Mouse (Mus musculus) kidney, postnatal 36 days (tissue): ENCODE measurements around the gene Agbl3.

Experiments
- DNase-seq, 2 experiments: peaks; one replicate each; pipeline ENCODE4 v3.0.0; 2021 to 2022; ENCODE audit warnings: mixed read lengths in 2 of 2

The Agbl3 gene

GRCm38 (mm10) chr6:34780231-34780942, at the start of gene Agbl3:
TSS of gene Agbl3 (plus strand) at chr6:34780432.
- peak; percentile 96 to 99 for DNase-seq

GRCm38 (mm10) chr6:34731007-34731406, 49.2 kb upstream of the Agbl3 start:
- peak in 1 of 2 experiments; percentile 44 for DNase-seq

DNA sequence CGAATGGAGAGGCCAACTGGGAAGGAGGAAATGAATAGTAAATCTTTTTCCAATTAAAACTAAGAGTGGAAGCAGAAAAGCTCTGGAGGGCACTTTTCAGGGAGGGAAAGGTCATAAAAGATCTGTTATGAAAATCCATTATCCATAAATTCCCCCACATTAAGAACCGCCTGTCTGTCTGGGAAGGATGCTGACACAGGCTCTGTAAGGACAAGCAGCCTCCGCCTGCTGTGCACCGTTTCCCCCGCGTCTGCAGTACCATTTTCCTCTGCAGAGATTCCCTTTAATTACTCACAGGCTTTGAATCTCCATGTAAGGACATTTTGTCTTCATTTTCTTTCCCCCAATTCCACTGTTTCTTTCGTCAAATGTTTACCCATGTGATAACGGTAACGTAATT, 48.7 kb upstream of the Agbl3 start:
- no peak for DNase-seq

DNA sequence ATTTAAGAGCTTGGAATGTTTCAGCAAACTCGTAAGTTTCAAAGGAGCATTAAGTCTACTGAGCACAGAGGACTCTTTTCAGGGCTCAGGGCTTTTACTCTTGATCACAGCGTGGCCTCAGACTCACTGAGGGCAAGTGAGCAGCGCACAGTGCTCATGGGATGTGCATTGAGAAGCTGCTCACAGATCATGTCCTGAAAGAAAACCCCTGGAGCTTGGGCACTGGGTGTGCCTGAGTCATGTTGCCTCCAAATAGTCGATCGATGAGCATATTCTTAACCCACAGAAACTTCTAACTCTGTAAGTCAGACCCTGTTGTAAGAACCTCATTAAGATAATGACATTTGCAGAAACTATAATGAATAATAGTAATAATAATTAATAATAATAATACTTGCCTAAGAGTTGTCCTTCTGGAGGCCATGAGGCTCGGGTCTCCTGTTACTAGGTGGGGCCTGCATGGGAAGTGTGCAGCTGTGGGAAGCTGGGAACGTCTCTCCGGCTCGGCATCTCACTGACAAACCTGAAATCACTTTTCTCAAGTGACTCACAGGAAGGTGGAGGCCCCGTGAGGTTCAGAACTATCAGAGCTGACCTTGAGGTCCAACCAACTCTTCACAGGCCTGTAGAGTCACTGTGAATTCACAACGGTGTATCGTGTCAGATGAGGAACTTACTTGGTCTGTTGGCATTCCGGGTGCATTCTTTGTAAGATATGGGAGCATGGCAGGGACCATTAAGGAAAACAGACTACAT, 45.1 kb upstream of the Agbl3 start:
- no peak for DNase-seq

DNA sequence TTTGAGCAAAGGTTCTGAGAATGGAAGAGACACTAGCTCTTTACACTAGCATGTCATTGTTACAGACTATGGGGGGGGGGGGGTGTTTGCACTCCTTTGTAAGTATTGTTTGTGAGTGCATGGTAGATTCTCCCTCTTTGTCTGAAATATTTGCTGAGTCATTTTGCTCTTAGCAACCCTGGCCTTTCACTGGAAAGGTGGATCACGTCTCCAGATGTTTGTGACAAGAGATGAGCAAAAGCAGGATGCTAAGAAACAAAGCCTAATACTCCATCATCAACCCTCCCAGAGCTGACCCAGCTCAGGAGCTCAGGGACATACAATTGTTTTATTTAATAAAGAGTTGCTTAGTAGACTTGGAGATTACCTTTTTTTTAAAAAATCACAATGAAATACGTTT, 43.3 kb upstream of the Agbl3 start:
- DNase-seq, result no peak

DNA sequence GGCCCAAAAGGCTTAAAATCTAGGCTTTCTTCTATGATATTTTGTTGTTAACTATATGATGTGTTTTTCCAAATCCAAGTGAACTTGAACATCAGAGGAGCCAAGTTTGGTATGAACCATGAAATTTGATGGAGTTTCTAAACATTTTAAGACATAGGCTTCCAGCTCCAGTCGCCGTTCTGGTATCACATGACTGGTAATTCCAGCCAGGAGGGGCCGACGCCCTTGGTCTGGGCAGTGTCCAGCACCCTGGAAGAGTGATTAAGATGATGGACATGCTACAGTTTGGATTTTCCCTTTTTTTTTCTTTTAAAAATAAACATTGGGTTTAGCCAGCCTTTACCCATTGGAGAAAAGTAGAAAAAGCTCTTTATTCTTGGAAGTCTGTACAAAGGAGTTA, 36.3 kb upstream of the Agbl3 start:
- no peak for DNase-seq

- no peak for DNase-seq
Measured at GRCm38 (mm10) chr6:34747846-34748245, 32.4 kb upstream of the Agbl3 start.

- no peak for DNase-seq
Measured at GRCm38 (mm10) chr6:34748566-34748965, 31.7 kb upstream of the Agbl3 start.

GRCm38 (mm10) chr6:34749526-34749925, 30.7 kb upstream of the Agbl3 start:
- peak in 1 of 2 experiments; percentile 29 for DNase-seq

DNA sequence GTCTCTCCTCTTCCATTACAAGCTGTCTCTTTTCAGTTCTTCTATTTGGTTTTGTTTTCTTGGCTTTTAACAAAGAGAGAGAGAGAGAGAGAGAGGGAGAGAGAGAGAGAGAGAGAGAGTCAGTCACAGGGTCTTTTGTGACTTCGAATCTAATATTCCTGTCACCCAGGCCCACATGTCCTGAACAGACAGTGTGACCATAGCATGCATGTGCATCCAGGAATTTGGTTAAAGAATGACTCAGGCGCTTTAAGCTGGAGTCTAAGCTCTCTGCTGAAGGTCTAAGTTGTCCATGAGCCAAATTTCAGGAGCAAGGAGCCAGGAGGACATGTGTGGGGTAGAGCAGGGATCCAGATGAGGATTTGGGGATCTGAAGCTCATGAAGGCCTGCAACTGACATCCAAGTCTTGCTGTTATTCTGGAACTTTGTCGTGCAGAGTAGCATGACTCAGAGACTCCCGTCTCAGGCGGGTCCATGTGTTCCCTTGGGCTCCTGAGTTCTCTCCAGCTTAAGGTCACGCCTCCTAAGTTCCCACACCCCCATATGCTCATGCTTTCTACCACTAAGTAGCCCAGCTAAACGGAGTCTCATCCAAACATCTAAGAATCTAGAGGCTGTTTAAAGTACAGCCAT, 29.6 kb upstream of the Agbl3 start:
- no peak for DNase-seq

- DNase-seq, result no peak
Measured at GRCm38 (mm10) chr6:34751625-34752024, 28.6 kb upstream of the Agbl3 start.

DNA sequence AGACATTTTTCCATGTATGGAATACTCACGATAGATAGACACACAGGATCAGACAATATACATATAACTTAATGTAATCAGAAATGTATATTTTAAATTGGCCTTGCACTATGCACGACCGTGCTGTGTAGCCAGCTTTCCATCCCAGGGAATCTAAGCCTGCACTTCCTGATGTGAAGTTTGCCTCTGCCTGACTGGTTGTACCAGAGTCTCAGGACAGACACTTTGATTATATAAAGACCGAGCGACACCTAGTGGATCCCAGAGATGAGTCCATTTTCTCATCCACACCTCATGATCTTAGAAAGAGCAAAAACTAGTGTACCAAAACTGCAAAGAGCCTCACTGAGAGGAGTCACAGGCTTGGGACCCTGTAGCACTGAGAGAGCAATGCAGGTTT, 25.8 kb upstream of the Agbl3 start:
- peak; percentile 71 to 73 for DNase-seq

GRCm38 (mm10) chr6:34758340-34758739, 21.9 kb upstream of the Agbl3 start:
- DNase-seq, result no peak

DNA sequence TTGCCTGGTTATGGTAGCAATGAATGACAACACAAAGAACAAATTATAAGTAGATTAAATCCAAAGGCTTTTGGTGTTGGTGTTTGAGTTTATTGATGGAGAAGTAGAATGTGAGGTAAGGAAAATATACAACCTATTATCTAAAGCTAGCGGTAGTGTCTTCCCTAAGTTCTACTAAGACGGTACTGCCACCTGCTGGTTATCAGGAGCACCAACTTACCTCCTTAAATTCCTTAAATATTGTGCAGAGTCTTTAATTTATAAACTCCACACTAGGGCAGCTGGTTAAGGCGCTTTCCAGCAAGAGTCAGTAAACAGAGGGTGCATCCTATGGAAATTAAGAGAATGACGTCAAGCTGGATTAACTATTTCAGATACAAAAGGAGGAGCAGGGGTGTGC, 20.2 kb upstream of the Agbl3 start:
- peak; percentile 38 to 74 for DNase-seq

DNA sequence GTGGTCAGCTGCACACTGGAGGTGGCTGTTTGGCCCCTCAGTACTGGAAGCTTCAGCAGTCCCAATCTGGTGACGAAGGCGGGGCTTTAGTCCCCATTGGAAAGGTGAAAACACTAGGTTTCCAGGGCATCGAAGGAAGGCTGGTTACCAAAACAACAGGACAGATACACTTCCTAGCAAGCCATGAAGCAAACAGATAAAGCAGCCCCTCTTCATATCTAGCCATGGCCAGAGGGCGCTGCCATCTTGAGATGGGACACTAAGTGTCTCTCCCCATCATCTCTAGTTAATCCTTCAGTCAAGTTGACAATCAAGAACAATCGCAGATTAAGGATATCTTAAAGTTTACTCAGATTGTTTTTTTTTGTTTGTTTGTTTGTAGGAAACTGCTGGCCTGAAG, 14.5 kb upstream of the Agbl3 start:
- no peak for DNase-seq

GRCm38 (mm10) chr6:34769984-34770383, 10.2 kb upstream of the Agbl3 start:
- no peak for DNase-seq

- DNase-seq, result no peak
Measured at GRCm38 (mm10) chr6:34770491-34770890, 9.7 kb upstream of the Agbl3 start.

GRCm38 (mm10) chr6:34776396-34776795, 3.8 kb upstream of the Agbl3 start:
- no peak for DNase-seq

- DNase-seq, result no peak
Measured at GRCm38 (mm10) chr6:34777094-34777493, 3.1 kb upstream of the Agbl3 start.

GRCm38 (mm10) chr6:34777981-34778668, 2.1 kb upstream of the Agbl3 start:
- no peak for DNase-seq

- DNase-seq, result peak in 1 of 2 experiments; percentile 4
Measured at GRCm38 (mm10) chr6:34780943-34781289, 684 bp downstream of the Agbl3 start.

DNA sequence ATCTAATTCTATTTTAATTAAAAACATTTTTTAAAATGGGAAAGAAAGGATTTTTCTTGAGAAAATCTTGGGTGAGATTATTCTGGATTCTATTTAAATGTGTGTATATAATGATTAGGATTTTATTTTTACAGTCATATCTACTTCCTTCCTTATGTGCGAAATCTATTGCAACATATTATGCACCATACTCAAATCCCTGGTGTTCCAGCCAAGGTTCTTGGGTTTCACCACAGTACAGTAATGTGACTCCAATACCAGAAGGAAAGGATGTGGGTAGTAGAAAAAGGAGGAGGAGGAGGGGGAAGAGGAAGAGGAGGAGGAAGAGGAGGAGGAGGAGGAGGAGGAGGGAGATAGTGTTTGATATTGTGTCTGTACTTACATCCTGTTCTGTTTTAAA, 2.3 kb downstream of the Agbl3 start:
- no peak for DNase-seq

DNA sequence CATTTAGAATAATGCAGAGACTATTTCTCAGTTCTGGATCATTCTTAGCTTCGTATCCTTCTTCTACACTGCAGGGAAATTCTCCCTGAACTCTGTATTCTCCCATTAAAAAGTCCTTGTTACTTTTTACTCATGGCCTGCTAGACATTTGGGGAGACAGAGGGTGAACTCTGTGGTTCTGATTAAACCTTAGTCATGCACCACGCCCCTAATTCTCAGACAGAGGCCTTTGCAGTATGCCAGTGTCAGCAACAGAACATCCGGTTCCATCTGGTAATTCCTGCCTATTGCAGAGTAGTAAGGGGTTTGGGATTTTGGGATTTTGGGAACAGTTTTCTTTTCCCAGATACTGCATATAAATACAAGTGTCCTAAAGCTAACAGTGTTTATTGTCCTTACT, 16.6 kb downstream of the Agbl3 start:
- DNase-seq, result no peak
